Mouse (Mus musculus): ENCODE measurements around the gene Itga2.

DNA sequence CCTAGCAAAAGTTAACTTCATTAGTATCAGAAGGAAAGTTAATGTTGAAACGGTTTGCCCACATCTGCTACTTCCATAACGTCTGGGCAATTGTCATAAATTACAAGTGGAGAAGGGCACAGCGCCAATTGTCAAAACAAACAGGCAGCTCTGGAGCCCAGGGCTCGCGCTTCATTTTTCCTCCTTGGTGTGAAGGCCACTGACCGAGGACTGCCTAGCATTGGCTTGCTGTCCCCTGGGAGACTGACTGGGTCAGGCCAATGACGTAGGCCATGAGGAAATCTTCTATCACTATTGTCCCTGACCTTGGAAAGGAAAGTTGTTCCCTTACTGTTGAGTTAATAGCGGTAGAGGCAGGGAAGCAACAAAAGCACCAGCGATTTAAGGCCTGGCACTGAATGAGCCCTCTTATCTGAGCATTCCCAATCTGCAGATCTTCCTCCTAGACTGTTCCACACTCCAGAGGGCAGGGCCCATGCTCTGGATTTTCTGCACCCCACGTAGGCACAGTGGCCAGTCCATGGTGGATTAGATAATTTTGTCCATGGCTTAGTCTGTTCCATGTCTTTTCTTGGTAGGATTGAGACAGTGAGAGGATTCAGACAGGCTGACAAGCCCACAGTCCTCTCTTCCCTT is 35.0 kb downstream of the Itga2 start:
- 0 out of 2 replicates have a peak, but pooled peaks have one; percentile 21 for TF ChIP-seq POLR2A (IDR thresholded peaks at IDR 0.05; ENCODE audit: insufficient read depth, low read depth, low read length)
- no peak for TF ChIP-seq CTCF (IDR thresholded peaks at IDR 0.05)
- 0 out of 2 replicates have a peak, but pooled peaks have one; percentile 61 for TF ChIP-seq EP300 (IDR thresholded peaks at IDR 0.05; ENCODE audit: insufficient read depth, low read depth, low read length)
